Mouse (Mus musculus): ENCODE measurements around the gene Pknox2.

- no peak for TF ChIP-seq CTCF (IDR thresholded peaks at IDR 0.05; ENCODE audit: low read depth)
- no peak for TF ChIP-seq EP300 (IDR thresholded peaks at IDR 0.05; ENCODE audit: low read depth)
Measured at GRCm38 (mm10) chr9:37144696-37145095, 2.5 kb downstream of the Pknox2 start.

Measured in liver, postnatal 0 days (tissue).